Mouse (Mus musculus): ENCODE results near the gene Tsks. TPM values are rescaled to one million over a fixed set of nuclear protein-coding genes. Genes with fewer than 3 reads are reported as not detected.
A peak's percentile ranks its signal among the peaks of the same experiment; 100 is the strongest.

The Tsks gene
- polyA plus RNA-seq, 1 experiment from 2014 or later = not detected

- no peak overlapping the region for H3K4me2 ChIP-seq (ENCODE audit: low read length)
- no peaks in the 10 kb centered on the region for H3K4me1 ChIP-seq (ENCODE audit: control insufficient read depth, insufficient read depth, low read length)
- no peaks in the 10 kb centered on the region for H3K27me3 ChIP-seq (replicated peaks; ENCODE audit: control insufficient read depth, insufficient read depth, low read length)
- no peak for DNase-seq (ENCODE audit: low spot score)
- no peak overlapping the region for H3K27ac ChIP-seq (ENCODE audit: low read depth, low read length)
- H3K9ac ChIP-seq (ENCODE audit: low read length) = no peak overlapping the region
- WGBS = 92% methylated on average over 15 of the region's 15 CpGs
- no peaks in the 10 kb centered on the region for H3K9me3 ChIP-seq (replicated peaks; ENCODE audit: control insufficient read depth, low read length)
- no peak for ATAC-seq
- no peak overlapping the region for H3K4me3 ChIP-seq (ENCODE audit: low read depth, low read length)
- H3K36me3 ChIP-seq (ENCODE audit: control insufficient read depth, insufficient read depth, low read length) = peaks cover 98% of the 10 kb centered on the region
Observed at GRCm38 (mm10) chr7:44908706-44909476, 34.1 kb upstream of the Tsks start.

GRCm38 (mm10) chr7:44914396-44914795 is 28.6 kb upstream of the Tsks start:
- 50% methylated on average over 2 of the region's 2 CpGs for WGBS
- H3K9me3 ChIP-seq (replicated peaks; ENCODE audit: control insufficient read depth, low read length) = no peaks in the 10 kb centered on the region
- no peak for DNase-seq (ENCODE audit: low spot score)

GRCm38 (mm10) chr7:44915314-44915713 is 27.7 kb upstream of the Tsks start:
- H3K36me3 ChIP-seq (ENCODE audit: control insufficient read depth, insufficient read depth, low read length) = peaks cover 68% of the 10 kb centered on the region
- H3K4me3 ChIP-seq (ENCODE audit: low read depth, low read length) = no peak overlapping the region
- WGBS = 90% methylated on average over 9 of the region's 9 CpGs
- DNase-seq (ENCODE audit: low spot score) (no peak), ATAC-seq (no peak)
- H3K9me3 ChIP-seq (replicated peaks; ENCODE audit: control insufficient read depth, low read length) = no peaks in the 10 kb centered on the region
- H3K4me1 ChIP-seq (ENCODE audit: control insufficient read depth, insufficient read depth, low read length) = no peaks in the 10 kb centered on the region
- no peak overlapping the region for H3K4me2 ChIP-seq (ENCODE audit: low read length)
- no peaks in the 10 kb centered on the region for H3K27me3 ChIP-seq (replicated peaks; ENCODE audit: control insufficient read depth, insufficient read depth, low read length)
- H3K27ac ChIP-seq (ENCODE audit: low read depth, low read length) = no peak overlapping the region
- H3K9ac ChIP-seq (ENCODE audit: low read length) = no peak overlapping the region

More at GRCm38 (mm10) chr7:44914396-44914795, 28.6 kb upstream of the Tsks start:
- no peak overlapping the region for H3K4me3 ChIP-seq (ENCODE audit: low read depth, low read length)
- H3K27me3 ChIP-seq (replicated peaks; ENCODE audit: control insufficient read depth, insufficient read depth, low read length) = no peaks in the 10 kb centered on the region
- no peak overlapping the region for H3K9ac ChIP-seq (ENCODE audit: low read length)
- no peaks in the 10 kb centered on the region for H3K4me1 ChIP-seq (ENCODE audit: control insufficient read depth, insufficient read depth, low read length)
- ATAC-seq = no peak
- peaks cover 70% of the 10 kb centered on the region for H3K36me3 ChIP-seq (ENCODE audit: control insufficient read depth, insufficient read depth, low read length)
- no peak overlapping the region for H3K4me2 ChIP-seq (ENCODE audit: low read length)
- H3K27ac ChIP-seq (ENCODE audit: low read depth, low read length) = no peak overlapping the region

GRCm38 (mm10) chr7:44916191-44916590 is 26.8 kb upstream of the Tsks start:
- peaks cover 61% of the 10 kb centered on the region for H3K36me3 ChIP-seq (ENCODE audit: control insufficient read depth, insufficient read depth, low read length)
- ATAC-seq = no peak
- WGBS = 96% methylated on average over 6 of the region's 6 CpGs

GRCm38 (mm10) chr7:44916881-44917280 is 26.1 kb upstream of the Tsks start:
- H3K27me3 ChIP-seq (replicated peaks; ENCODE audit: control insufficient read depth, insufficient read depth, low read length) = no peaks in the 10 kb centered on the region
- no peak for ATAC-seq
- H3K27ac ChIP-seq (ENCODE audit: low read depth, low read length) = no peak overlapping the region
- H3K4me2 ChIP-seq (ENCODE audit: low read length) = no peak overlapping the region
- DNase-seq (ENCODE audit: low spot score) = no peak
- no peaks in the 10 kb centered on the region for H3K4me1 ChIP-seq (ENCODE audit: control insufficient read depth, insufficient read depth, low read length)
- H3K9ac ChIP-seq (ENCODE audit: low read length) = no peak overlapping the region
- H3K9me3 ChIP-seq (replicated peaks; ENCODE audit: control insufficient read depth, low read length) = no peaks in the 10 kb centered on the region
- WGBS = 95% methylated on average over 4 of the region's 4 CpGs
- H3K36me3 ChIP-seq (ENCODE audit: control insufficient read depth, insufficient read depth, low read length) = peaks cover 57% of the 10 kb centered on the region
- no peak overlapping the region for H3K4me3 ChIP-seq (ENCODE audit: low read depth, low read length)

More at GRCm38 (mm10) chr7:44916191-44916590, 26.8 kb upstream of the Tsks start:
- Histone ChIP-seq H3K9me3 (replicated peaks; ENCODE audit: control insufficient read depth, low read length) (no peaks in the 10 kb centered on the region), H3K27me3 (replicated peaks; ENCODE audit: control insufficient read depth, insufficient read depth, low read length) (no peaks in the 10 kb centered on the region), H3K27ac (ENCODE audit: low read depth, low read length) (no peak overlapping the region), H3K4me1 (ENCODE audit: control insufficient read depth, insufficient read depth, low read length) (no peaks in the 10 kb centered on the region), H3K4me3 (ENCODE audit: low read depth, low read length) (no peak overlapping the region), H3K9ac (ENCODE audit: low read length) (no peak overlapping the region), H3K4me2 (ENCODE audit: low read length) (no peak overlapping the region)
- DNase-seq (ENCODE audit: low spot score) = no peak

GRCm38 (mm10) chr7:44918219-44918618 is 24.8 kb upstream of the Tsks start:
- ATAC-seq (no peak), DNase-seq (ENCODE audit: low spot score) (no peak)
- H3K27me3 ChIP-seq (replicated peaks; ENCODE audit: control insufficient read depth, insufficient read depth, low read length) = no peaks in the 10 kb centered on the region
- no peak overlapping the region for H3K27ac ChIP-seq (ENCODE audit: low read depth, low read length)
- no peak overlapping the region for H3K4me3 ChIP-seq (ENCODE audit: low read depth, low read length)
- peaks cover 58% of the 10 kb centered on the region for H3K36me3 ChIP-seq (ENCODE audit: control insufficient read depth, insufficient read depth, low read length)
- H3K9me3 ChIP-seq (replicated peaks; ENCODE audit: control insufficient read depth, low read length) = no peaks in the 10 kb centered on the region
- H3K4me2 ChIP-seq (ENCODE audit: low read length) = no peak overlapping the region
- H3K4me1 ChIP-seq (ENCODE audit: control insufficient read depth, insufficient read depth, low read length) = no peaks in the 10 kb centered on the region
- WGBS = 96% methylated on average over 3 of the region's 3 CpGs
- no peak overlapping the region for H3K9ac ChIP-seq (ENCODE audit: low read length)

- Histone ChIP-seq H3K27ac (ENCODE audit: low read depth, low read length) (no peak overlapping the region), H3K9ac (ENCODE audit: low read length) (no peak overlapping the region), H3K4me1 (ENCODE audit: control insufficient read depth, insufficient read depth, low read length) (no peaks in the 10 kb centered on the region), H3K27me3 (replicated peaks; ENCODE audit: control insufficient read depth, insufficient read depth, low read length) (no peaks in the 10 kb centered on the region), H3K4me2 (ENCODE audit: low read length) (no peak overlapping the region), H3K4me3 (ENCODE audit: low read depth, low read length) (no peak overlapping the region), H3K36me3 (ENCODE audit: control insufficient read depth, insufficient read depth, low read length) (peaks cover 56% of the 10 kb centered on the region), H3K9me3 (replicated peaks; ENCODE audit: control insufficient read depth, low read length) (no peaks in the 10 kb centered on the region)
- ATAC-seq (no peak), DNase-seq (ENCODE audit: low spot score) (no peak)
- 77% methylated on average over 5 of the region's 5 CpGs for WGBS
Observed at GRCm38 (mm10) chr7:44919127-44919526, 23.9 kb upstream of the Tsks start.

GRCm38 (mm10) chr7:44922530-44922929 is 20.5 kb upstream of the Tsks start:
- Histone ChIP-seq H3K9ac (ENCODE audit: low read length) (no peak overlapping the region), H3K4me3 (ENCODE audit: low read depth, low read length) (no peak overlapping the region), H3K27me3 (replicated peaks; ENCODE audit: control insufficient read depth, insufficient read depth, low read length) (no peaks in the 10 kb centered on the region), H3K9me3 (replicated peaks; ENCODE audit: control insufficient read depth, low read length) (no peaks in the 10 kb centered on the region), H3K4me1 (ENCODE audit: control insufficient read depth, insufficient read depth, low read length) (no peaks in the 10 kb centered on the region), H3K4me2 (ENCODE audit: low read length) (no peak overlapping the region), H3K36me3 (ENCODE audit: control insufficient read depth, insufficient read depth, low read length) (peaks cover 47% of the 10 kb centered on the region), H3K27ac (ENCODE audit: low read depth, low read length) (no peak overlapping the region)
- DNase-seq (ENCODE audit: low spot score) = no peak
- no peak for ATAC-seq

- WGBS = 62% methylated on average over 3 of the region's 3 CpGs
Observed at GRCm38 (mm10) chr7:44925468-44925867, 17.5 kb upstream of the Tsks start.

More at GRCm38 (mm10) chr7:44925468-44925867, 17.5 kb upstream of the Tsks start:
- Histone ChIP-seq H3K36me3 (ENCODE audit: control insufficient read depth, insufficient read depth, low read length) (peaks cover 38% of the 10 kb centered on the region), H3K9me3 (replicated peaks; ENCODE audit: control insufficient read depth, low read length) (no peaks in the 10 kb centered on the region), H3K27ac (ENCODE audit: low read depth, low read length) (no peak overlapping the region), H3K27me3 (replicated peaks; ENCODE audit: control insufficient read depth, insufficient read depth, low read length) (no peaks in the 10 kb centered on the region), H3K4me3 (ENCODE audit: low read depth, low read length) (no peak overlapping the region), H3K4me2 (ENCODE audit: low read length) (no peak overlapping the region), H3K9ac (ENCODE audit: low read length) (no peak overlapping the region), H3K4me1 (ENCODE audit: control insufficient read depth, insufficient read depth, low read length) (peaks cover 12% of the 10 kb centered on the region)
- ATAC-seq = no peak
- peak; percentile 47 for DNase-seq (ENCODE audit: low spot score)

Data from forebrain, embryonic 14.5 days (tissue).